Mouse (Mus musculus) embryonic fibroblast, embryonic 13.5 days (primary cell): ENCODE data around the gene Hist1h3f. TPM values are rescaled to one million over a fixed set of nuclear protein-coding genes. Genes with fewer than 3 reads are reported as not detected.
A peak's percentile ranks its signal among the peaks of the same experiment; 100 is the strongest.

Source experiments
- H3K27ac ChIP-seq: 2 replicates; pipeline ENCODE4 v1.5.1; 2012; ENCODE audit warnings: low read length, control low read depth, inconsistent platforms; ENCODE audit not compliant: insufficient read depth
- H3K4me1 ChIP-seq: 2 replicates; pipeline ENCODE4 v1.6.1; 2011; ENCODE audit warnings: low read length; ENCODE audit not compliant: control insufficient read depth, insufficient read depth
- H3K4me3 ChIP-seq: 2 replicates; pipeline ENCODE4 v1.5.1; 2011; ENCODE audit warnings: mild to moderate bottlenecking, control low read depth, low read length; ENCODE audit not compliant: insufficient read depth
- CTCF ChIP-seq: IDR thresholded peaks from 2 replicates; pipeline ENCODE4 v1.5.1; 2011; ENCODE audit warnings: mild to moderate bottlenecking, control low read depth, low read length, moderate library complexity, borderline replicate concordance; ENCODE audit not compliant: insufficient read depth
- POLR2A ChIP-seq: IDR thresholded peaks from 2 replicates; pipeline ENCODE4 v1.6.1; 2011; ENCODE audit warnings: low read depth, mild to moderate bottlenecking, control low read depth, low read length, moderate library complexity
- polyA plus RNA-seq: library from polyadenylated mRNA; stranded (reverse); fragments of >200 nt; gene quantifications from 2 replicates; pipeline ENCODE4 v1.2.4, GENCODE M21; 2011; ENCODE audit warnings: low read depth; ENCODE audit not compliant: missing spikeins, insufficient read length

Gene Hist1h3f
- polyA plus RNA-seq, result 0.61 and 0.70 TPM in 2 replicates

GRCm38 (mm10) chr13:23543965-23544786, at the start of gene Hist1h3f:
Gene Hist1h3f, plus strand, starts transcription at chr13:23544052.
- Histone ChIP-seq H3K4me3 (peak within 1 kb of the TSS; percentile 54), H3K27ac (peak within 1 kb of the TSS; percentile 79), H3K4me1 (no peaks in the 10 kb centered on the region)
- peak; percentile 96 for TF ChIP-seq POLR2A
- TF ChIP-seq CTCF, result no peak

- H3K27ac ChIP-seq, result no peak overlapping the region
- H3K4me3 ChIP-seq, result no peak overlapping the region
- TF ChIP-seq CTCF, result no peak
- TF ChIP-seq POLR2A, result no peak
- H3K4me1 ChIP-seq, result no peaks in the 10 kb centered on the region; the same call in 1 of the 2 replicates
These were observed 48.3 kb upstream of the Hist1h3f start for GRCm38 (mm10) chr13:23495526-23495925.

DNA sequence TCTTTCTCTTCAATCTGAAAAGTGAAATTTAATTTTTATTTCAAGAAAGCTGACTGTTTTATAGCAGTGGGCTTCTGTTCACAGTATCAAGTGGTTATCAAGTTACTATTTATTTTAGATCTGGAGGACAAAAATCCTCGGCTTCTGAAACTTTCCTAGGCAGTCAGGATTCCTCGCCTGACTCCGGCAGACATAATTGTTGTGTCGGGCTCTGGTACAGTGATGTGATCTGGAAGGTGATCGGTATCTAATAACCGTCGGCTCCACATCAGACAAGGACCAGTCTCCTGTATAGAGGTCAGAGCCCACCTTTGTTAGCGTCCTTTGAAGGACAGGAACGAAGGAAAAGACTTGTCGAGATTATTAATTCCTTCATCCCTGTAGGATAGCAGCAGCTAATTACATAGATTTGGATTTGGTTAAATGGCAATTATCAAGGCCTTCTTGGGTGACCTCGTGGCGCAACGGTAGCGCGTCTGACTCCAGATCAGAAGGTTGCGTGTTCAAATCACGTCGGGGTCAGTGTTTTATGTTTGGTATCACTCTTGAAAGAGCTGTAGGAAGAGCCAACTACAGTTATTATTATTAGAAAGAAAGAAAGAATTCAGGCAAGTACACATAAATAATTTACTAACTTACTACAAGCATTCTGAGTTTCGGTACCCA, 46.1 kb upstream of the Hist1h3f start:
- Histone ChIP-seq H3K27ac (no peak overlapping the region), H3K4me1 (no peaks in the 10 kb centered on the region), H3K4me3 (peak overlapping the region; percentile 87)
- TF ChIP-seq CTCF (no peak), POLR2A (no peak)

DNA sequence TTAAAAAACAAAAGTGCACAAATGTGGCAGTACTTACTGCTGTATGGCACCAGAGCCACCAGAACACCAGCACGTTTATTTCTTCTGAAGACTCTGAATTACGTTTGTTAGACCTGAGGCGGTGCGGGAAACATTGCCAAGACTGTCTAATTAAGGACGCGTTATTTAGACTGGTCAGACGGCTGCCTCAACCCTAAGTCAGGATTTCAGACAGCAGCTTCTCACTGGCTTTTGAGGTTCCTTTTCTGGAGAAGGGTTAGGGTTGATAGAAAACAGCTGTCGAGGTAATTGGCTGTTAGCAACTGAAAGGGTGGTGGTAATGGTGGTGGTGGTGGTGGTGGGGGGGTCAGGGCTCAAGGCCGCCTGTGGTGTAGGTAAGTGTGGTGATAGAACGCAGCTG, 45.2 kb upstream of the Hist1h3f start:
- H3K27ac ChIP-seq, result no peak overlapping the region
- no peaks in the 10 kb centered on the region for H3K4me1 ChIP-seq
- TF ChIP-seq POLR2A (no peak), CTCF (no peak)
- peak overlapping the region; percentile 37 for H3K4me3 ChIP-seq

- no peak overlapping the region for H3K4me3 ChIP-seq
- no peaks in the 10 kb centered on the region; the same call in 1 of the 2 replicates for H3K4me1 ChIP-seq
- H3K27ac ChIP-seq, result no peak overlapping the region
- TF ChIP-seq POLR2A, result no peak
- no peak for TF ChIP-seq CTCF
These were observed 43.9 kb upstream of the Hist1h3f start for GRCm38 (mm10) chr13:23499943-23500342.

GRCm38 (mm10) chr13:23500424-23501200, 43.2 kb upstream of the Hist1h3f start:
- Histone ChIP-seq H3K27ac (no peak overlapping the region), H3K4me3 (no peak overlapping the region), H3K4me1 (no peaks in the 10 kb centered on the region; the same call in 1 of the 2 replicates)
- TF ChIP-seq POLR2A (no peak), CTCF (no peak)

DNA sequence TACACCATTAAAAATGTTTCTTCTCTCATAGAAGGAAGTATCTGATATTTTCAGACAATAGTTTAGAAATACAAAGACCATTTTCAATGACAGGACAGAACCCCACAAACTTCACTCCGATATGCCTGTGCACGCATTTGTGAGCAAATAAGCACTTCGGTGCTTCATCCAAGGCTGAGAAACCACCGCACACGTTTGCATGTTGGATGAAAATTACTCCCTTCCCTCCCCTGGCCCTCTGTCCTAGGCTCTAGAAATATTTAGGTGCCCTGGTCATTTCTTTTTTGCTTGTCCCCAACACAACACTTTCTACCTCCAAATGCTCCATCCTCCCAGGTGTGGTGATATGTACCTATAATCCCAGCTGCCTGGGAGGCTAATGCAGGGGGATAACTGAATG, 42.3 kb upstream of the Hist1h3f start:
- H3K4me3 ChIP-seq, result peak overlapping the region; percentile 29
- no peak for TF ChIP-seq POLR2A
- no peak for TF ChIP-seq CTCF
- H3K27ac ChIP-seq, result no peak overlapping the region
- no peaks in the 10 kb centered on the region; the same call in 1 of the 2 replicates for H3K4me1 ChIP-seq

DNA sequence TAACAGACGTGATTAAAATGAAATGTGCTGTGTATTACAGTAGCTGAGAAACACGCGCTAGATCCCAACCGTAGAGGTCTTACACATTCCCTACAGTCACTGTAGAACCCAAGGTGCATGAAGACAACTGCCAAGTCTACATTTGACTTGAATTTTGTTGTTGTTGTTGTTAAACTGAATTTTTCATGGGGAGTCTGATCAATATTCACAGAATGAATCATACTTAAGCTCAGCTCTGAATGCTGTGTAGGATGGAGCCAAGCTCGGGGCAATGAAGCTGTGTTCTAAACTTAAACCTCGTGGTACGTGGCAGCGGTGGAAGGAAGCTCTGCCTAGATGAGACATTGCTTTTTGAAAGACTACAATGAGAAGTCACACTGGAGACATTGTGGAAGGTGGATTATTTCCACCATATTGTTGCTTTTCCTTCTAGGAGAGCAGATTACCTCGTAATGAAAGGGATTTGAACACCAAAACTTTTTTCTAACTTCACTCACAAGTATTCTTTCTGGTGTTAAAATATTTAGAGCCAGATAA, 41.8 kb upstream of the Hist1h3f start:
- no peak for TF ChIP-seq POLR2A
- Histone ChIP-seq H3K4me1 (no peaks in the 10 kb centered on the region; the same call in 1 of the 2 replicates), H3K27ac (peak overlapping the region; percentile 1; the same call in 1 of the 2 replicates), H3K4me3 (peak overlapping the region; percentile 29; the same call in 1 of the 2 replicates)

- H3K27ac ChIP-seq, result no peak overlapping the region
- no peak for TF ChIP-seq POLR2A
- no peak for TF ChIP-seq CTCF
- no peaks in the 10 kb centered on the region; the same call in 1 of the 2 replicates for H3K4me1 ChIP-seq
- H3K4me3 ChIP-seq, result no peak overlapping the region
These were observed 40.9 kb upstream of the Hist1h3f start for GRCm38 (mm10) chr13:23502916-23503315.
